Mouse (Mus musculus): ENCODE data around the gene Rab3b. TPM values are rescaled to one million over a fixed set of nuclear protein-coding genes. Genes with fewer than 3 reads are reported as not detected.

Gene Rab3b
- total and polyA plus RNA-seq, 3 experiments: 0.11 TPM; not detected in 2

GRCm38 (mm10) chr4:108834115-108834970 lies 44.5 kb upstream of the Rab3b start, which contains the start of gene Txndc12 (continued):
- TF ChIP-seq KAT2A (conservative IDR thresholded peaks at IDR 0.05; ENCODE audit: low read depth, low read length) (peak; percentile 52), ZMIZ1 (IDR thresholded peaks at IDR 0.05; ENCODE audit: low read depth, low read length) (peak; percentile 98), CTCF (IDR thresholded peaks at IDR 0.05 in 2 of 3, conservative IDR thresholded peaks at IDR 0.05 in 1 of 3; ENCODE audit: control insufficient read depth in 1 of 3, insufficient read depth in 1 of 3, low read depth in 2 of 3, low read length in 3 of 3, poor library complexity in 1 of 3, severe bottlenecking in 1 of 3) (no peak), ZC3H11A (IDR thresholded peaks at IDR 0.05; ENCODE audit: low read depth, low read length) (no peak), MYB (IDR thresholded peaks at IDR 0.05; ENCODE audit: low read depth, low read length) (0 out of 2 replicates have a peak, but pooled peaks have one; percentile 28), MAX (IDR thresholded peaks at IDR 0.05; ENCODE audit: low read length) (peak; percentile 33; the same call in 1 of the 2 replicates), GABPA (IDR thresholded peaks at IDR 0.05; ENCODE audit: low read depth, low read length) (no peak)

- H3K36me3 ChIP-seq (ENCODE audit: control insufficient read depth in 1 of 2, insufficient read depth in 2 of 2, low read length in 2 of 2): peaks cover 0 to 24% of the 10 kb centered on the region in 2 experiments; a peak in 2 of 4 replicates
- peak overlapping the region; percentile 79 to 89 for H3K4me3 ChIP-seq (ENCODE audit: control insufficient read depth in 1 of 2, insufficient read depth in 1 of 2, low read depth in 2 of 2, low read length in 2 of 2)
- no peak for DNase-seq (ENCODE audit: low read depth, low spot score)
- H3K27ac ChIP-seq (ENCODE audit: control insufficient read depth, low read depth, low read length): peak overlapping the region; percentile 82
- H3K4me1 ChIP-seq (ENCODE audit: control insufficient read depth in 1 of 2, insufficient read depth in 2 of 2, low read length in 2 of 2): peaks cover 5 to 9% of the 10 kb centered on the region in 2 experiments
- peaks cover 33% of the 10 kb centered on the region for H3K79me2 ChIP-seq (ENCODE audit: control insufficient read depth, insufficient read depth, low read length, poor library complexity)
- H3K9me3 ChIP-seq (replicated peaks; ENCODE audit: insufficient read depth, low read length): no peaks in the 10 kb centered on the region
- H3K27me3 ChIP-seq (ENCODE audit: control insufficient read depth in 1 of 2, insufficient read depth in 2 of 2, low read length in 2 of 2): no peaks in the 10 kb centered on the region
- peak overlapping the region; percentile 67 for H3K9ac ChIP-seq (ENCODE audit: control insufficient read depth, low read depth, low read length, poor library complexity, severe bottlenecking)
- TF ChIP-seq E2F4 (IDR thresholded peaks at IDR 0.05; ENCODE audit: borderline replicate concordance, low read depth, low read length) (no peak), UBTF (IDR thresholded peaks at IDR 0.05; ENCODE audit: borderline replicate concordance, insufficient read depth, low read depth, low read length) (no peak), ETS1 (IDR thresholded peaks at IDR 0.05; ENCODE audit: low read depth, low read length) (no peak), MYC (IDR thresholded peaks at IDR 0.05; ENCODE audit: low read depth, low read length) (no peak), RAD21 (IDR thresholded peaks at IDR 0.05; ENCODE audit: low read depth, low read length) (no peak), SMC3 (IDR thresholded peaks at IDR 0.05; ENCODE audit: low read depth, low read length) (no peak), MAZ (IDR thresholded peaks at IDR 0.05; ENCODE audit: low read depth, low read length) (no peak), CHD1 (IDR thresholded peaks at IDR 0.05; ENCODE audit: low read depth, low read length) (peak; percentile 75; the same call in 1 of the 2 replicates)
These were observed 43.9 kb upstream of the Rab3b start for GRCm38 (mm10) chr4:108834971-108835311.

- Histone ChIP-seq H3K27ac (ENCODE audit: control insufficient read depth, low read depth, low read length) (peak overlapping the region; percentile 82), H3K9ac (ENCODE audit: control insufficient read depth, low read depth, low read length, poor library complexity, severe bottlenecking) (peak overlapping the region; percentile 67), H3K36me3 (ENCODE audit: control insufficient read depth in 1 of 2, insufficient read depth in 2 of 2, low read length in 2 of 2) (peaks cover 0 to 24% of the 10 kb centered on the region in 2 experiments; a peak in 2 of 4 replicates), H3K27me3 (ENCODE audit: control insufficient read depth in 1 of 2, insufficient read depth in 2 of 2, low read length in 2 of 2) (no peaks in the 10 kb centered on the region), H3K9me3 (replicated peaks; ENCODE audit: insufficient read depth, low read length) (no peaks in the 10 kb centered on the region), H3K4me1 (ENCODE audit: control insufficient read depth in 1 of 2, insufficient read depth in 2 of 2, low read length in 2 of 2) (peaks cover 5 to 9% of the 10 kb centered on the region in 2 experiments), H3K4me3 (ENCODE audit: control insufficient read depth in 1 of 2, insufficient read depth in 1 of 2, low read depth in 2 of 2, low read length in 2 of 2) (peak overlapping the region; percentile 79 to 89), H3K79me2 (ENCODE audit: control insufficient read depth, insufficient read depth, low read length, poor library complexity) (peaks cover 35% of the 10 kb centered on the region)
- TF ChIP-seq KAT2A (conservative IDR thresholded peaks at IDR 0.05; ENCODE audit: low read depth, low read length) (no peak), GATA1 (IDR thresholded peaks at IDR 0.05; ENCODE audit: low read depth, low read length) (no peak)
- DNase-seq (ENCODE audit: low read depth, low spot score): peak; percentile 61
These were observed 43.4 kb upstream of the Rab3b start for GRCm38 (mm10) chr4:108835496-108835895.

All from MEL (cell line).